Mouse (Mus musculus): ENCODE measurements around the gene Nat8f6. TPM values are rescaled to one million over a fixed set of nuclear protein-coding genes. Genes with fewer than 3 reads are reported as not detected.

Nat8f6 gene
- not detected in 2 replicates for polyA plus RNA-seq (2012; rRNA removed)

GRCm38 (mm10) chr6:85820837-85821236 lies at the start of gene Nat8f6, which contains the start of gene Nat8f5:
Gene Nat8f6 (minus strand): TSS chr6:85820954.
Gene Nat8f5 (minus strand): TSS chr6:85820972.

GRCm38 (mm10) chr6:85869006-85869405 lies 48.3 kb upstream of the Nat8f6 start, which contains the start of gene Nat8f2:
Gene Nat8f2 (minus strand): TSS chr6:85869158.

GRCm38 (mm10) chr6:85831796-85832321 lies 11.1 kb upstream of the Nat8f6 start, which contains the start of gene Nat8:
Gene Nat8 (minus strand): TSS chr6:85832082.

GRCm38 (mm10) chr6:85765532-85765931 lies 55.2 kb downstream of the Nat8f6 start, which contains the start of gene Nat8f3:
Gene Nat8f3 (minus strand): TSS chr6:85765754.

Other genes with a start within 250 kb of the Nat8f6 start
- 2.0 and 2.1 TPM in 2 replicates for gene Alms1, start 233.4 kb downstream of the Nat8f6 start, polyA plus RNA-seq (2012; rRNA removed)
- not detected in 2 replicates for gene Nat8f7, start 107.7 kb downstream of the Nat8f6 start, polyA plus RNA-seq (2012; rRNA removed)
- not detected in 2 replicates for gene Nat8f3, start 55.2 kb downstream of the Nat8f6 start, polyA plus RNA-seq (2012; rRNA removed)
- gene Nat8f5, start within 50 bp of the Nat8f6 start, polyA plus RNA-seq (2012; rRNA removed) = not detected in 2 replicates
- 0.03 TPM in 1 of 2 replicates, not detected in the other for gene Nat8, start 11.1 kb upstream of the Nat8f6 start, polyA plus RNA-seq (2012; rRNA removed)
- 0.01 TPM in 1 of 2 replicates, not detected in the other for gene Nat8f2, start 48.2 kb upstream of the Nat8f6 start, polyA plus RNA-seq (2012; rRNA removed)
- 0.55 and 0.73 TPM in 2 replicates for gene Nat8f4, start 83.9 kb upstream of the Nat8f6 start, polyA plus RNA-seq (2012; rRNA removed)
- 12.7 and 14.1 TPM in 2 replicates for gene Tprkb, start 90.9 kb upstream of the Nat8f6 start, polyA plus RNA-seq (2012; rRNA removed)
- 5.4 and 6.0 TPM in 2 replicates for gene Nat8f1, start 94.7 kb upstream of the Nat8f6 start, polyA plus RNA-seq (2012; rRNA removed)
- gene Dusp11, start 140.7 kb upstream of the Nat8f6 start, polyA plus RNA-seq (2012; rRNA removed) = 21.3 and 23.4 TPM in 2 replicates
- gene Figla, start 195.2 kb upstream of the Nat8f6 start, polyA plus RNA-seq (2012; rRNA removed) = not detected in 2 replicates
- 70.1 and 78.9 TPM in 2 replicates for gene Add2, start 207.7 kb upstream of the Nat8f6 start, polyA plus RNA-seq (2012; rRNA removed)